Mouse (Mus musculus) erythroblast, adult 5-6 weeks (primary cell): ENCODE measurements around the gene Coq10b. TPM values are rescaled to one million over a fixed set of nuclear protein-coding genes. Genes with fewer than 3 reads are reported as not detected.
"Not testable (repeated sequence)": the region's sequence is repeated elsewhere in the genome, so short reads cannot be mapped to it uniquely, and the experiment has no call there.

Source experiments
- ATAC-seq: replicated peaks from 2 replicates; pipeline ENCODE4 v1.8.0; 2016; ENCODE audit warnings: moderate number of reproducible peaks, mild to moderate bottlenecking, moderate TSS enrichment, inconsistent platforms; ENCODE audit not compliant: poor library complexity, low FRiP score, severe bottlenecking
- total RNA-seq, 2 experiments: library from RNA; stranded (forward) in 1 of 2; stranded (reverse) in 1 of 2; fragments of 150-400 nt in 1 of 2; fragments of 200-764, 138-1000 nt in 1 of 2; gene quantifications; 2 replicates each; pipeline versions ENCODE4 v1.2.3 to v1.2.4; 2015 to 2017; ENCODE audit warnings: low replicate concordance in 2 of 2

The Coq10b gene
- total RNA-seq, 2 experiments from 2014 or later = 24.2 to 27.3 TPM

- ATAC-seq = no peak
Observed at GRCm38 (mm10) chr1:55053596-55053995, 1.0 kb downstream of the Coq10b start.

GRCm38 (mm10) chr1:55055322-55056115 is 2.9 kb downstream of the Coq10b start:
- no peak for ATAC-seq

GRCm38 (mm10) chr1:55058383-55058782 is 5.8 kb downstream of the Coq10b start:
- ATAC-seq = not testable (repeated sequence)

- peak; percentile 69 for ATAC-seq
Observed at GRCm38 (mm10) chr1:55061099-55061498, 8.5 kb downstream of the Coq10b start.

GRCm38 (mm10) chr1:55061772-55062171 is 9.2 kb downstream of the Coq10b start:
- no peak for ATAC-seq

GRCm38 (mm10) chr1:55072328-55072727 is 19.8 kb downstream of the Coq10b start:
- not testable (repeated sequence) for ATAC-seq

GRCm38 (mm10) chr1:55074757-55075156 is 22.2 kb downstream of the Coq10b start:
- ATAC-seq = no peak

GRCm38 (mm10) chr1:55075652-55076394 is 23.3 kb downstream of the Coq10b start:
- no peak for ATAC-seq

- ATAC-seq = no peak
Observed at GRCm38 (mm10) chr1:55076395-55076743, 23.8 kb downstream of the Coq10b start.

- no peak for ATAC-seq
Observed at GRCm38 (mm10) chr1:55076849-55077516, 24.4 kb downstream of the Coq10b start.

- ATAC-seq = no peak
Observed at GRCm38 (mm10) chr1:55079677-55080076, 27.1 kb downstream of the Coq10b start.

- ATAC-seq = no peak
Observed at GRCm38 (mm10) chr1:55082106-55082505, 29.5 kb downstream of the Coq10b start.

GRCm38 (mm10) chr1:55085781-55086366 is 33.3 kb downstream of the Coq10b start:
- no peak for ATAC-seq

GRCm38 (mm10) chr1:55086868-55087400 is 34.4 kb downstream of the Coq10b start:
- ATAC-seq = peak; percentile 48

- ATAC-seq = peak; percentile 50
Observed at GRCm38 (mm10) chr1:55087401-55087904, 34.9 kb downstream of the Coq10b start.

- ATAC-seq = peak; percentile 86
Observed at GRCm38 (mm10) chr1:55087932-55088610, 35.5 kb downstream of the Coq10b start, which contains the start of the genes Hspe1 and Hspd1. Gene Hspe1 (plus strand): TSS chr1:55088132. Gene Hspd1 (minus strand): TSS chr1:55088243.

- no peak for ATAC-seq
Observed at GRCm38 (mm10) chr1:55088611-55089497, 36.3 kb downstream of the Coq10b start.

- ATAC-seq = no peak
Observed at GRCm38 (mm10) chr1:55089498-55090064, 37.0 kb downstream of the Coq10b start.
